Mouse (Mus musculus) myocyte (in vitro differentiated cells): ENCODE results near the gene Gal3st1.
"Not testable (repeated sequence)": the region's sequence is repeated elsewhere in the genome, so short reads cannot be mapped to it uniquely, and the experiment has no call there.

Experiments
- POLR2A ChIP-seq: IDR thresholded peaks from one replicate; pipeline ENCODE4 v1.6.1; 2011; ENCODE audit warnings: low read depth, mild to moderate bottlenecking, control low read depth, moderate library complexity; ENCODE audit not compliant: insufficient read length
- TCF3 ChIP-seq: IDR thresholded peaks from one replicate; pipeline ENCODE4 v1.6.1; 2011; ENCODE audit warnings: low read depth, control low read depth; ENCODE audit not compliant: insufficient read length

DNA sequence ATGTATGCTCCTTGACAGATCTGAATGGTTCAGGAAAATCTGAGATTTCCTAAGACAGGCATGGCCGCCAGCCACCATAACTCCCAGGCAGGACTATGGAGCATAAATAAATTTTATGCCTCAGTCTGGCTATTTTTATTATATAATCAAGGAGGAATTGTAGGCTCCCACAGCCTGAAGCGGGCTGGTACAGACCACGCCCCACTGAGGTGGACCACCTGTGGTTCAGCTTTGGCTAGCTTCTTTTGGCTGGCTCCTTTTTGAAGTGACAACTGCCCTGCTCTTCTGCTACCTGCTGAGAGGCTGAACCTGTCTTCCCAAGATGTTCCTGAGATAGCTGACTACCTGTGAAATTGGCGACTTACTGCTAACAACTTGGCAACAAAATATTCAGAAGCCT lies 28.1 kb upstream of the Gal3st1 start:
- not testable (repeated sequence) for TF ChIP-seq TCF3, POLR2A
